9 mouse cellular contexts compared by ENCODE assay signal in genomic region chr17:34152923-34153322, GRCm38 (mm10). TPM values are rescaled to one million over a fixed set of nuclear protein-coding genes. Genes with fewer than 3 reads are reported as not detected.
DNase-seq lines count a peak whose midpoint lies in the region; ATAC-seq and TF ChIP-seq lines count a peak whose summit lies in the region.
"Had no signal": no experiment of that assay in that cellular context is flagged by ENCODE, and none has a peak within 500 bp of the region (broad histone marks: within the 10 kb centered on the region; RNA-seq: fewer than 3 reads in every experiment).

H2-DMb1 (plus strand) TSS chr17:34153072.

- no peak for TF ChIP-seq CTCF in cerebellum, adult 2 months (IDR thresholded peaks at IDR 0.05; ENCODE audit: borderline replicate concordance, insufficient read depth, low read depth, low read length)

- no peaks in the 10 kb centered on the region for H3K36me3 ChIP-seq in embryonic facial prominence, embryonic 15.5 days

- H3K4me2 ChIP-seq in embryonic facial prominence, embryonic 15.5 days (replicated peaks): peak within 1 kb of the TSS; percentile 24; the same call in 1 of the 2 replicates

- 47% methylated on average over 4 of the region's 4 CpGs for WGBS in cerebellum, adult 2 months
- WGBS in embryonic facial prominence, embryonic 15.5 days: 57% methylated on average over 4 of the region's 4 CpGs
- 41% methylated on average over 4 of the region's 4 CpGs for WGBS in large intestine, adult 2 months

- no peak for TF ChIP-seq POLR2A in cerebellum, adult 2 months (IDR thresholded peaks at IDR 0.05; ENCODE audit: borderline replicate concordance, insufficient read depth, low read length)

- no peak for ATAC-seq in embryonic facial prominence, embryonic 15.5 days (ENCODE audit: insufficient number of reproducible peaks, low FRiP score, low TSS enrichment, low read depth)

- peak; percentile 48 to 62 for DNase-seq in cerebellum, postnatal 10 days
- no peak for DNase-seq in cerebellum, adult 2 months
- DNase-seq in right cerebral cortex, adult 18-20 months: peak; percentile 41
- no peak for DNase-seq in right cerebral cortex, postnatal 25 days
- peak; percentile 40 for DNase-seq in large intestine, adult 2 months (ENCODE audit: low read depth, low spot score)
- DNase-seq in spleen, postnatal 36 days (ENCODE audit: low spot score in 2 of 2): peak; percentile 80 to 82
- no peak for DNase-seq in layer of hippocampus, adult 8-10 months (ENCODE audit: low spot score in 2 of 2)

- H3K27me3 ChIP-seq in cerebellum, adult 2 months (ENCODE audit: control insufficient read depth, insufficient read depth, low read length): no peaks in the 10 kb centered on the region
- no peaks in the 10 kb centered on the region for H3K27me3 ChIP-seq in embryonic facial prominence, embryonic 15.5 days

- no peaks in the 10 kb centered on the region for H3K4me1 ChIP-seq in cerebellum, adult 2 months (ENCODE audit: control insufficient read depth, insufficient read depth, low read length)
- no peaks in the 10 kb centered on the region for H3K4me1 ChIP-seq in embryonic facial prominence, embryonic 15.5 days

- no peak within 1 kb of the TSS for H3K4me3 ChIP-seq in cerebellum, adult 2 months (replicated peaks; ENCODE audit: insufficient read depth, low read depth, low read length)
- no peak within 1 kb of the TSS for H3K4me3 ChIP-seq in embryonic facial prominence, embryonic 15.5 days (replicated peaks)
- H3K4me3 ChIP-seq: layer of hippocampus, adult 2 months had no signal

- no peak within 1 kb of the TSS for H3K9ac ChIP-seq in embryonic facial prominence, embryonic 15.5 days

- no peaks in the 10 kb centered on the region for H3K9me3 ChIP-seq in embryonic facial prominence, embryonic 15.5 days (replicated peaks)

- no peak within 1 kb of the TSS for H3K27ac ChIP-seq in cerebellum, adult 2 months (ENCODE audit: insufficient read depth, low read length)
- no peak within 1 kb of the TSS for H3K27ac ChIP-seq in embryonic facial prominence, embryonic 15.5 days (replicated peaks)
- H3K27ac ChIP-seq: layer of hippocampus, adult 2 months had no signal

RNA-seq across cellular contexts. Expression of gene H2-DMb1, which starts in this region (rescaled TPM):
- polyA plus RNA-seq in cerebellum, adult 2 months (2012; rRNA removed): 1.8 and 3.0 TPM in 2 replicates
- 3.2 and 3.8 TPM in 2 replicates for polyA plus RNA-seq in embryonic facial prominence, embryonic 15.5 days (2015; fragmentation: Nextera tagmentation; extraction: Ambion mirVana)
- 322 and 350 TPM in 2 replicates for polyA plus RNA-seq in large intestine, adult 2 months (2012; rRNA removed)
- total RNA-seq in layer of hippocampus, adult 8-10 months (2022): 1 to 10 TPM; 3.4 to 9.7 (median 6.0) TPM

Comparison
In these comparisons a context has a peak if more than half of its experiments do, and no peak if none do; other contexts are left out.
1. RNA of gene H2-DMb1 (polyA plus RNA-seq): 322 to 350 TPM in large intestine, adult 2 months; 3.2 to 3.8 TPM in embryonic facial prominence, embryonic 15.5 days and 1.8 to 3.0 TPM in cerebellum, adult 2 months; every median in the first group is over 10 times any median in the second.
2. DNase-seq: peak in cerebellum, postnatal 10 days (2 of 2), right cerebral cortex, adult 18-20 months (single experiment), large intestine, adult 2 months (single experiment) and spleen, postnatal 36 days (2 of 2); none in cerebellum, adult 2 months (0 of 2), right cerebral cortex, postnatal 25 days (single experiment) and layer of hippocampus, adult 8-10 months (0 of 2).